Mouse (Mus musculus): ENCODE measurements around the gene Ephx1. TPM values are rescaled to one million over a fixed set of nuclear protein-coding genes. Genes with fewer than 3 reads are reported as not detected.

Ephx1 gene
- polyA plus RNA-seq (2016; fragmentation: Nextera tagmentation; extraction: Ambion mirVana): 2.8 and 3.0 TPM in 2 replicates

DNA sequence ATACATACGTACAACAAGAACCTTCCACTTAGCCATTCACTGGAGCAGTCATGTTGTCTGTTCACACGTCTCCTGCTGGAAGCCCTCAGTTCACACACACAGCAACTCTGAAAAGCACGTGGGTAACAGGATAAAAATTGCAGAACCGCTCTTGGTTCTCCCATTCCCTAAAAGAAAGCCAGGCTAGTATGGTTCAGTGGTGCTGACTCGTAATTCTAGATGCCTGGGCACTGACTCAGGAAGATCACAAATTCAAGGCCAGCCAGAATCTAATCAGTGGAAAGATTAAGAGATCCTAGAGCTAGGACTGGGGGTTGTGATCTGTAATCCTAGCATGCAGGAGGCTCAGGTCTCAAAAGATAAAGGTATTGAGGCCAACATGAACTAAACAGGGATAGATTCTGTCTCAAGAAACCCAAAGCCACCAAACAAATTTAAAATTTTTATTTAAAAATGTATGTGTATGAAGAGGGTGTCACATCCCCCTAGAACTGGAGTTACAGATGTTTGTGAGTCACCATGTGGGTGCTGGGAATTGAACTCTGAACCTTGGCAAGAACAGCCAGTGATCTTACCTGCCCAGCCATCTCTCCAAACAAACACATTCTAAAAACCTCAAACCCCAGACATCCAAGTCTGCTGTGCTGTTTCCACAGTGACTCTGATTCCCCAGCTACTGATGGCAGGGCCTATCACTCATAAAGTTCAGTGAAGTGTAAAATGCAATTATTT, at the start of gene Ephx1:
Gene Ephx1, minus strand, starts transcription at position 149 of the 732 bp plus-strand sequence.
- H3K9ac ChIP-seq: no peak within 1 kb of the TSS
- WGBS: 63% methylated on average over 5 of the region's 5 CpGs
- no peaks in the 10 kb centered on the region for H3K36me3 ChIP-seq
- H3K27ac ChIP-seq: no peak within 1 kb of the TSS
- no peaks in the 10 kb centered on the region for H3K9me3 ChIP-seq
- H3K4me3 ChIP-seq: no peak within 1 kb of the TSS
- ATAC-seq (ENCODE audit: low FRiP score, low read depth): no peak
- H3K4me2 ChIP-seq (replicated peaks): no peak within 1 kb of the TSS
- peaks cover 3% of the 10 kb centered on the region; the same call in 1 of the 2 replicates for H3K27me3 ChIP-seq (replicated peaks)
- peaks cover 5% of the 10 kb centered on the region; the same call in 1 of the 2 replicates for H3K4me1 ChIP-seq

DNA sequence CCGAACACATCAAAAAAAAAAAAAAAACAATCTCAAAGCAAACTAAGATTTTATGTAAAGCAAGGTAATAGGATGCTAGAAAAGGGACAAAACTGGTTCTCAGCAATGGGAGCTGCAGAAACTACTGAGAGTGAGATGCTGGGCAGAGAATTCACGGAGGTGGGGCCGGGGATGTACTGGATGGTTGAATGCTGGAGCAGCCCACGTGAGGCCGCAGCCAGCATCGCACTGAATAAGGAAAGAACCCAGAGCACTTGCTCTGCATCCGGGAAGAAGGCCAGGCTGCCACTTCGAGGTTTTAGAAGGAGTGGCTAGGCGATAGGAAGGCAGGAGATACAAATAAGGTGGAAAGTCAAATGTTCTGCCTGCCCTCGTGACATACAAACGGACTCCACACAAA, 49.0 kb upstream of the Ephx1 start:
- no peak overlapping the region for H3K27ac ChIP-seq
- H3K4me2 ChIP-seq (replicated peaks): no peak overlapping the region
- no peaks in the 10 kb centered on the region for H3K27me3 ChIP-seq (replicated peaks)
- no peaks in the 10 kb centered on the region for H3K4me1 ChIP-seq
- no peaks in the 10 kb centered on the region for H3K36me3 ChIP-seq
- no peak for ATAC-seq (ENCODE audit: low FRiP score, low read depth)
- 73% methylated on average over 11 of the region's 11 CpGs for WGBS
- H3K4me3 ChIP-seq: no peak overlapping the region
- no peaks in the 10 kb centered on the region for H3K9me3 ChIP-seq
- H3K9ac ChIP-seq: no peak overlapping the region

DNA sequence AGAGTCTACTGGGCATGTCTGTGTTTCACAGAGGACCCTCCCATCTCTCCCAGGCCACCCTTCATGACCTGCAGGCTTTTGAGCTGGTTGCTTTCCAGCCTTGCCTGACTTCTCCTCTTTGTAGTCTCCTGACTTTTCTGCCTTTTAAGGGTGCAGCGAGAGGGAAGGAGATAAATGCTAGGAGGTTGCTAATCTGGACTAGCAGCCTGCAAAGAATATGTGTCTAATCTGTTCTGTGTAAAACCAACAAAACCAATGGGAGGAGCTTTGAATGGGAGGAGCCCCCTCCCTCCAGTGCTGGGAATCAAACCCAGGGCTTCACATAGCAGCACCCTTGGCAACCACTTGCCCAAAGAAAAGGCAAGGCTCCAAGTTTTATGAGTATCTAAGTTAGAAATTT, 47.6 kb upstream of the Ephx1 start:
- Histone ChIP-seq H3K27ac (no peak overlapping the region), H3K4me2 (replicated peaks) (no peak overlapping the region), H3K4me3 (no peak overlapping the region), H3K36me3 (no peaks in the 10 kb centered on the region), H3K27me3 (replicated peaks) (no peaks in the 10 kb centered on the region), H3K4me1 (no peaks in the 10 kb centered on the region), H3K9ac (no peak overlapping the region), H3K9me3 (no peaks in the 10 kb centered on the region)
- no peak for ATAC-seq (ENCODE audit: low FRiP score, low read depth)
- WGBS: 80% methylated on average over 1 of the region's 1 CpGs

DNA sequence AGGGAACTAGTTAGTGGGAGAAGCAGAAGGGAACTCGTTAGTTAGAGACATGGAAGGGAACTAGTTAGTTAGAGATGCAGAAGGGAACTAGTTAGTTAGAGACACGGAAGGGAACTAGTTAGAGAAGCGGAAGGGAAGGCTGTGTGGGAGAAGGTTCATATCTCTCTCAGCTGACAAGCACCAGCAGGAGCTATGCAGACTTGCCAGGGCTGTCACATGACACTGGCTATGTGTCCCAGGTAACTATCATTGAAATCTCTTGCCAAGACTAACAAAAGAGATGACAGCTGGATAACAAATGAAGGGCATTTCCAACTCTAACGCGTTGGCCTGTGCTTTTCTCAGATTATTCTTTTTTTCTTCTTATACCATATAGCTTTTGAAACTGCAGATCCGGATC, 43.9 kb upstream of the Ephx1 start:
- no peaks in the 10 kb centered on the region for H3K4me1 ChIP-seq
- 80% methylated on average over 6 of the region's 6 CpGs for WGBS
- no peaks in the 10 kb centered on the region for H3K36me3 ChIP-seq
- H3K9ac ChIP-seq: no peak overlapping the region
- no peaks in the 10 kb centered on the region for H3K27me3 ChIP-seq (replicated peaks)
- H3K9me3 ChIP-seq: no peaks in the 10 kb centered on the region
- H3K27ac ChIP-seq: no peak overlapping the region
- no peak overlapping the region for H3K4me2 ChIP-seq (replicated peaks)
- no peak overlapping the region for H3K4me3 ChIP-seq
- no peak for ATAC-seq (ENCODE audit: low FRiP score, low read depth)

DNA sequence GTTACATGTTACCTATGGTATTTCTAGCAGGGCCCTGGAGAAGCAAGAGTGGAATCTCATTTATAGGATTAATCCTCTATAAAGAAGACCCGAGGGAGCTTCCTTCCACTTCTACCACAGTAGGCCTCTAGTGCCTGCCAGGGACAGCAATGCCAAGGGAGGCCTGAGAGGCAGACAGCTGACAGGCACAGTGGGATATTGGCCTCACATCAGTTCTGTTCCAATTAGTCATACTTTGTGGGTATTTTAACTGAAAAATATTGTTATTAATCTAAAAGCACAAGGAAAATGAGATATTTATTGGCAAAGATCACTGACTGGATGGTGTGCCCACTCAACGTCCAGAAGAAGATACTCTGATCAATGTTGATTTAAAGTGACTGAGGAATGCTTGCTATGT, 43.3 kb upstream of the Ephx1 start:
- no peak overlapping the region for H3K4me2 ChIP-seq (replicated peaks)
- no peaks in the 10 kb centered on the region for H3K27me3 ChIP-seq (replicated peaks)
- H3K9me3 ChIP-seq: no peaks in the 10 kb centered on the region
- 79% methylated on average over 2 of the region's 2 CpGs for WGBS
- no peak overlapping the region for H3K9ac ChIP-seq
- no peak for ATAC-seq (ENCODE audit: low FRiP score, low read depth)
- no peaks in the 10 kb centered on the region for H3K36me3 ChIP-seq
- no peak overlapping the region for H3K4me3 ChIP-seq
- no peak overlapping the region for H3K27ac ChIP-seq
- H3K4me1 ChIP-seq: no peaks in the 10 kb centered on the region

DNA sequence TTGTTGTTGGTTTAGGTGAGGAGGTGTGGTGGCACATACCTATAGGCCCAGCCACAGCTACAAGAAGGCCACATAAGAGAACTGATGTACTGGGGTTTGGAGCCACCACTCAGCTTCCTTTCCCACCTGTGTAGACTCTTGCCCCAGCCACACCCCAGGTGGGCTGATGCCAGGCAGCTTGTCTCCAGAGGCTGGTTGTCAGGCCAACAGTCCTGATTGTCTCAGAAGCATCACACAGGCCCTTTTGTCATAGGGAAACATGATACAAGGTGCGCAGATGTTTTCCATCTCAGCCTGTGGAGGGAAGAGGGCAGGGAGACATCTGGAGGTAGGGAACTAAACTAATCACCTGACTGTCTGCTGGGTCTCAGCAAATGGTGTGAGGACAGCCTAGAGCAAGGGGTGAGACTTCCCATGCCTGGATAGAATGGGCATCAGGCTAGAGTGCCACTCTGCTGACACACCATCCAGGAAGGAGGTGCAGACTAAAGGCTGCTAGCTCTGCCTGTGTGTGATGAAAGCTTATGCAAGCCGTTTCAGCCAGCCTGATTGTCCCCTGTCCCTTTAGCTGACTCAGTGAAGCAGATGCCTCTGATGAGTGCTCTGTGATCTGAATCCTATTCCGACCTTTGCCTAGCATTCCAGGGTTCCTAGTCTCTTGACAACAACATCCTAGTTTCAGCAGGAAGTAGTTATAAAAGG, 41.2 kb upstream of the Ephx1 start:
- Histone ChIP-seq H3K9me3 (no peaks in the 10 kb centered on the region), H3K36me3 (no peaks in the 10 kb centered on the region), H3K4me2 (replicated peaks) (no peak overlapping the region), H3K9ac (no peak overlapping the region), H3K27me3 (replicated peaks) (no peaks in the 10 kb centered on the region), H3K4me3 (no peak overlapping the region), H3K27ac (no peak overlapping the region), H3K4me1 (no peaks in the 10 kb centered on the region)
- 71% methylated on average over 3 of the region's 3 CpGs for WGBS
- ATAC-seq (ENCODE audit: low FRiP score, low read depth): no peak

DNA sequence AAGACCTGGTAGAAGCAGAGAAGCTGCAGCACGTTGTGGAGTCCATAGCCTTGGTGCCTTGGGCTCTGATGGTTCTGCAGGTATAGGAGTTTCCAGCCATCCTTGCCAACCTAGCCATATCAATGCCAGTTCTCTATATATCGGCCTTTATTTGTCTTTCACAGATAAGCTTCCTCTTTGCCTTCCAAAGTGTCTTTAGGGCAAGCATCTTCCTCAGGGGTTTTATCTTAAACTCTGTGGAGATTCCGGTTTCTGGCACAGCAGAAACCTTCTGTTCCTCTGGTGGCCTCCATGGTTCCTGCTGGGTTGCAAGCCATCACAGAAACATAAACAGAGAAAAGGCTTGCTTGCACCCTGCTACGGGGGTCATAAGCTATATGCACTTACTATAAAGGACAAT, 32.2 kb upstream of the Ephx1 start:
- ATAC-seq (ENCODE audit: low FRiP score, low read depth): no peak
- 88% methylated on average over 4 of the region's 4 CpGs for WGBS
- no peak overlapping the region for H3K9ac ChIP-seq
- no peaks in the 10 kb centered on the region for H3K27me3 ChIP-seq (replicated peaks)
- no peak overlapping the region for H3K4me3 ChIP-seq
- no peaks in the 10 kb centered on the region for H3K4me1 ChIP-seq
- H3K4me2 ChIP-seq (replicated peaks): no peak overlapping the region
- no peaks in the 10 kb centered on the region for H3K9me3 ChIP-seq
- no peak overlapping the region for H3K27ac ChIP-seq
- no peaks in the 10 kb centered on the region for H3K36me3 ChIP-seq

DNA sequence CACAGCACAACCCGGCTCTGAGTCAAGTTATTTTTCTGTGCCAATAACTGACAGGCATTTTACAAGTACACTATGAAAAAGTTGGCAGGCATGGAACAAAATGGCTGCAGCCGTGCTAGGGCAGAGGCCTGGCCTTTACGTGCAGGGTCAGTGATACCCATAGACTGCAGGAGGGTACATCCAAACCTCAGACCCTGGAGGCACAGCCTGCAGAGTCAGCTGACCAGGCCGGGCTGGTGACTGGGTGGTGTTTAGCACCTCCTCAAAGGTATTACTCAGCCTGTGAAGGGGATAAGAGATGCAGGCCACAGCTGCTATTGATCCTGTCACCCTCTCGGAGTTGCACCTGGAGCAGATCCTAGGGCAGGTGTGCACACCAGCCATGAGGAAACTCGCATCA, 30.2 kb upstream of the Ephx1 start, which contains the start of gene 9130409I23Rik:
Gene 9130409I23Rik, plus strand, starts transcription at position 301 of the 400 bp plus-strand sequence.
- Histone ChIP-seq H3K27ac (no peak within 1 kb of the TSS), H3K4me3 (no peak within 1 kb of the TSS), H3K9ac (no peak within 1 kb of the TSS), H3K4me2 (replicated peaks) (no peak within 1 kb of the TSS), H3K9me3 (no peaks in the 10 kb centered on the region), H3K4me1 (no peaks in the 10 kb centered on the region), H3K36me3 (no peaks in the 10 kb centered on the region), H3K27me3 (replicated peaks) (no peaks in the 10 kb centered on the region)
- 84% methylated on average over 6 of the region's 6 CpGs for WGBS
- ATAC-seq (ENCODE audit: low FRiP score, low read depth): no peak

DNA sequence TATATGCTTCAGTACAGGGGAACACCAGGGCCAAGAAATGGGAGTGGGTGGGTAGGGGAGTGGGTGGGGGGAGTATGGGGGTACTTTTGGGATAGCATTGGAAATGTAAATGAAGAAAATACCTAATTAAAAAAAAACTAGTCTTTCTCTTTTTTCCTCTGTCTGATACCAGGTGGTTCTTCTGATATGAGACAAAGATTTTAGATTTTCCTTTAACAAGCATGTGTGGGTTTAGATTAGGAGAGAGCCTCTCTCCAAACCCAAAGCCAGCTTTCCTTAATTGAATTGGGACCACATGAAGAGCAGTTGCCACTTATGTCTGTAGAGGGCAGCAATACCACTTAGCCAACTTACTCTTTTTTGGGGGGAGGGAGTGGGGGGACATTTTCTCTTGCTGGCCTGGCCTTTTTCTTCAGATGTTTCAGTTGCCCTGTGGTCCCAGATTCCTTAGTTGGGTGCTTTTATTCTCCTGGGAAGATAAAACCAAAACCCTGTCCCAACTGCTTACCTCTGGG, 28.7 kb upstream of the Ephx1 start:
- no peaks in the 10 kb centered on the region for H3K9me3 ChIP-seq
- no peaks in the 10 kb centered on the region for H3K27me3 ChIP-seq (replicated peaks)
- H3K9ac ChIP-seq: no peak overlapping the region
- no peak overlapping the region for H3K4me3 ChIP-seq
- H3K4me1 ChIP-seq: no peaks in the 10 kb centered on the region
- H3K27ac ChIP-seq: no peak overlapping the region
- no peaks in the 10 kb centered on the region for H3K36me3 ChIP-seq
- H3K4me2 ChIP-seq (replicated peaks): no peak overlapping the region
- no peak for ATAC-seq (ENCODE audit: low FRiP score, low read depth)

DNA sequence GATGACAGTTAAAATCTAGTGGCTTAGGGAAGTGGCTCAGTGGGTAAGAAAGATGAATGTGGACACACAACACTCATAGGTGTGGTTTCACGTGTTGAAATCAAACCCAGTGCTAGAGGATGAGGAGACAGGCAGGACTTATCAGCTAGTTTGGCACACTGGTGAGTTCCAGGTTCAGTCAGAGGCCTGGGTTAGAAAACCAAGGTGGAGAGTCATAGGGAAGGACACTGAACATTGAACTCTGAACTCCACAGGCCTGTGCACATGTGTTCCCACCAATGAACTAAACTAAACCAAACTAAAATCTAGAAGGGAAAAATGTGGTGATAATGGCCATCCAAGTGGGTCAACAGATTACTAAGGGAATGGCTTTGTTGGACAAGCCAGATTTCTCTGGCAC, 26.8 kb upstream of the Ephx1 start:
- Histone ChIP-seq H3K27ac (no peak overlapping the region), H3K9me3 (no peaks in the 10 kb centered on the region), H3K4me3 (no peak overlapping the region), H3K36me3 (no peaks in the 10 kb centered on the region), H3K27me3 (replicated peaks) (no peaks in the 10 kb centered on the region), H3K4me2 (replicated peaks) (no peak overlapping the region), H3K4me1 (no peaks in the 10 kb centered on the region), H3K9ac (no peak overlapping the region)
- ATAC-seq (ENCODE audit: low FRiP score, low read depth): no peak
- 72% methylated on average over 1 of the region's 1 CpGs for whole genome bisulfite sequencing

DNA sequence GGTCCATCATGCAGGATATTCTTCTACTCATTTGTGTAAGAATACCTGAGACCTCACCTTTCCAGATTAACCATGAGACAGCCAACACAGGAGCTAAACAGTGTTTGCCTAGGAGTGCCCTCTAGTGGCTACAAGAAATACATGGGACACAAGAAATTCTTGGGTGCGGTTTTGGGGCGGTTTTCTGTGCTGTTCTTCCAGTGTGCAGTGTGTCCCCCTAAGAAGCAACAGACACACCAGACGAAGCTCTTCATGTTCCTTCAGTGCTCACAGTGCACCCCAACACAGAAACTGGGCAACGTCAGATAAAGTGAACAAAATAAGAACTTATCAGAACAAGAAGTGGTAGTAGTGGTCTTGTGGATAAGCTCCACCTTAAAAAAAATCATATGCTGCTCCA, 18.9 kb upstream of the Ephx1 start:
- 15% methylated on average over 4 of the region's 4 CpGs for WGBS
- H3K4me1 ChIP-seq: no peaks in the 10 kb centered on the region
- ATAC-seq (ENCODE audit: low FRiP score, low read depth): no peak
- no peaks in the 10 kb centered on the region for H3K36me3 ChIP-seq
- H3K27me3 ChIP-seq (replicated peaks): no peaks in the 10 kb centered on the region
- H3K9ac ChIP-seq: no peak overlapping the region
- H3K4me3 ChIP-seq: no peak overlapping the region
- no peak overlapping the region for H3K4me2 ChIP-seq (replicated peaks)
- no peaks in the 10 kb centered on the region for H3K9me3 ChIP-seq
- H3K27ac ChIP-seq: no peak overlapping the region

DNA sequence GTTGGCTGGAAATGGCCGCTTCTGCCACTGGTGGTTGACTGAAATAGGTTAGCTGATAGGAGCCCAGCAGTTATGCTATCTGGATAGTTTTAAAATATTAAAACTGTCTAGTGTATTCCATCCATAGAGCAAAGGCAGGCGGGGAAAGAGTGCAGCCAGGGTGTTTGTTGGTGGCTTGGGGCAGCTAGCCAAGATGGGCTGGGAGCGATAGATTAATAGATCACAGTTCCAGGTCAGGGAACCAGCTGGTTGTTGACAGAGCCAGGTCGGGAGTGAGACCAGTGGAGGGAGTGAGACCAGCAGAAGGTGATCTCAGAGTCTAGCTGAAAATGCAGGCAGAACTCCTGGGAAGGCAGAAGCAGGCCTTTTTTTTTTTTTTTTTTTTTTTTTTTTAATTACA, 16.9 kb upstream of the Ephx1 start:
- Histone ChIP-seq H3K4me3 (no peak overlapping the region), H3K4me1 (no peaks in the 10 kb centered on the region), H3K36me3 (no peaks in the 10 kb centered on the region), H3K9ac (no peak overlapping the region), H3K27ac (no peak overlapping the region), H3K4me2 (replicated peaks) (no peak overlapping the region), H3K9me3 (no peaks in the 10 kb centered on the region), H3K27me3 (replicated peaks) (no peaks in the 10 kb centered on the region)
- 80% methylated on average over 4 of the region's 4 CpGs for WGBS
- no peak for ATAC-seq (ENCODE audit: low FRiP score, low read depth)
